8 mouse cellular contexts compared by ENCODE assay signal in genomic region chr8:126833006-126833405, GRCm38 (mm10).
DNase-seq lines count a peak whose midpoint lies in the region; ATAC-seq and TF ChIP-seq lines count a peak whose summit lies in the region.

No protein-coding gene starts in this region.

- peak overlapping the region; percentile 35; the same call in 1 of the 2 replicates for H3K4me2 ChIP-seq in lung, embryonic 14.5 days

- no peak; the same call in 1 of the 2 replicates for ATAC-seq in lung, embryonic 14.5 days (ENCODE audit: insufficient read depth)

- no peak for TF ChIP-seq POLR2A in kidney, adult 2 months (IDR thresholded peaks at IDR 0.05; ENCODE audit: low read depth, low read length)

- peak; percentile 36 for DNase-seq in lung, embryonic 14.5 days
- DNase-seq in lung, postnatal 14 days = no peak
- DNase-seq in embryonic facial prominence, embryonic 10.5 days (ENCODE audit: low spot score) = peak; percentile 41
- DNase-seq in kidney, adult 2 months = peak; percentile 91
- no peak for DNase-seq in right cerebral cortex, postnatal 10 days (ENCODE audit: low spot score in 2 of 2)
- no peak for DNase-seq in gastrocnemius, adult 18-20 months (ENCODE audit: low spot score)
- no peak for DNase-seq in ovary, postnatal 14 days (ENCODE audit: low spot score)

- WGBS in lung, embryonic 14.5 days = 10% methylated on average over 5 of the region's 5 CpGs
- 32% methylated on average over 5 of the region's 5 CpGs for WGBS in embryonic facial prominence, embryonic 10.5 days
- 11% methylated on average over 5 of the region's 5 CpGs for WGBS in kidney, adult 2 months

- H3K9me3 ChIP-seq in lung, embryonic 14.5 days (ENCODE audit: low read depth, low read length) = no peaks in the 10 kb centered on the region
- H3K9me3 ChIP-seq in embryonic facial prominence, embryonic 10.5 days = no peaks in the 10 kb centered on the region
- no peaks in the 10 kb centered on the region for H3K9me3 ChIP-seq in megakaryocyte, embryonic 14.5 days

- TF ChIP-seq CTCF in lung, embryonic 14.5 days (IDR thresholded peaks at IDR 0.05; ENCODE audit: low read depth) = 0 out of 2 replicates have a peak, but pooled peaks have one; percentile 8
- TF ChIP-seq CTCF in kidney, adult 2 months (conservative IDR thresholded peaks at IDR 0.05; ENCODE audit: insufficient read depth, insufficient read length, low read depth, low read length) = 0 out of 2 replicates have a peak, but pooled peaks have one; percentile 11

- H3K36me3 ChIP-seq in lung, embryonic 14.5 days (ENCODE audit: insufficient read depth) = no peaks in the 10 kb centered on the region
- no peaks in the 10 kb centered on the region for H3K36me3 ChIP-seq in embryonic facial prominence, embryonic 10.5 days (replicated peaks)
- H3K36me3 ChIP-seq in kidney, adult 2 months (ENCODE audit: control insufficient read depth, insufficient read depth, low read length) = no peaks in the 10 kb centered on the region
- no peaks in the 10 kb centered on the region for H3K36me3 ChIP-seq in megakaryocyte, embryonic 14.5 days (replicated peaks; ENCODE audit: low read length)

- H3K27ac ChIP-seq in lung, embryonic 14.5 days (ENCODE audit: low read depth) = peak overlapping the region; percentile 92
- H3K27ac ChIP-seq in embryonic facial prominence, embryonic 10.5 days (replicated peaks) = peak overlapping the region; percentile 86
- H3K27ac ChIP-seq in kidney, adult 2 months (ENCODE audit: insufficient read depth, low read depth, low read length) = peak overlapping the region; percentile 95

- no peak overlapping the region for H3K4me3 ChIP-seq in lung, embryonic 14.5 days (ENCODE audit: low read depth, low read length)
- H3K4me3 ChIP-seq in embryonic facial prominence, embryonic 10.5 days = no peak overlapping the region
- H3K4me3 ChIP-seq in kidney, adult 2 months (ENCODE audit: insufficient read depth, low read depth, low read length) = no peak overlapping the region
- peak overlapping the region; percentile 87 for H3K4me3 ChIP-seq in megakaryocyte, embryonic 14.5 days (replicated peaks)

- peaks cover 74% of the 10 kb centered on the region for H3K4me1 ChIP-seq in lung, embryonic 14.5 days (ENCODE audit: insufficient read depth)
- H3K4me1 ChIP-seq in embryonic facial prominence, embryonic 10.5 days = peaks cover 79% of the 10 kb centered on the region
- H3K4me1 ChIP-seq in kidney, adult 2 months (ENCODE audit: control insufficient read depth, insufficient read depth, low read length) = peaks cover 53% of the 10 kb centered on the region
- H3K4me1 ChIP-seq in megakaryocyte, embryonic 14.5 days = peaks cover 94% of the 10 kb centered on the region

- H3K27me3 ChIP-seq in lung, embryonic 14.5 days (ENCODE audit: insufficient read depth, low read length) = no peaks in the 10 kb centered on the region
- no peaks in the 10 kb centered on the region for H3K27me3 ChIP-seq in embryonic facial prominence, embryonic 10.5 days (replicated peaks; ENCODE audit: low read depth, poor library complexity, severe bottlenecking)
- H3K27me3 ChIP-seq in kidney, adult 2 months (replicated peaks; ENCODE audit: control insufficient read depth, insufficient read depth, low read length) = no peaks in the 10 kb centered on the region
- no peaks in the 10 kb centered on the region for H3K27me3 ChIP-seq in megakaryocyte, embryonic 14.5 days (replicated peaks)

- no peak overlapping the region for H3K9ac ChIP-seq in lung, embryonic 14.5 days

Comparison
In these comparisons a context has a peak if more than half of its experiments do, and no peak if none do; other contexts are left out.
1. DNase-seq: peak in lung, embryonic 14.5 days (single experiment), embryonic facial prominence, embryonic 10.5 days (single experiment) and kidney, adult 2 months (single experiment); none in lung, postnatal 14 days (single experiment), right cerebral cortex, postnatal 10 days (0 of 2), gastrocnemius, adult 18-20 months (single experiment) and ovary, postnatal 14 days (single experiment).
2. Peak in every context shown above with its lines, with median percentiles within 50 percentile points of each other: H3K27ac ChIP-seq.